Mouse (Mus musculus) small intestine, adult 2 months (tissue): ENCODE results near the gene Eml6.

Experiments
- CTCF ChIP-seq: fragments of 200-500 bp; IDR thresholded peaks from 2 replicates; pipeline ENCODE4 v1.5.1; 2012; ENCODE audit warnings: low read depth, mild to moderate bottlenecking, control low read depth, inconsistent platforms, low read length, moderate library complexity, mixed read lengths; ENCODE audit not compliant: insufficient replicate concordance, insufficient read length; ENCODE audit errors: extremely low read depth
- POLR2A ChIP-seq: fragments of 200-500 bp; IDR thresholded peaks from 2 replicates; pipeline ENCODE4 v1.6.1; 2012; ENCODE audit warnings: low read depth, mild to moderate bottlenecking, control low read depth, inconsistent platforms, low read length, moderate library complexity

- no peak for TF ChIP-seq POLR2A
- no peak for TF ChIP-seq CTCF
These were observed 279.6 kb downstream of the Eml6 start for GRCm38 (mm10) chr11:29746203-29746602.
